8 mouse cellular contexts compared by ENCODE assay signal in the genomic region with DNA sequence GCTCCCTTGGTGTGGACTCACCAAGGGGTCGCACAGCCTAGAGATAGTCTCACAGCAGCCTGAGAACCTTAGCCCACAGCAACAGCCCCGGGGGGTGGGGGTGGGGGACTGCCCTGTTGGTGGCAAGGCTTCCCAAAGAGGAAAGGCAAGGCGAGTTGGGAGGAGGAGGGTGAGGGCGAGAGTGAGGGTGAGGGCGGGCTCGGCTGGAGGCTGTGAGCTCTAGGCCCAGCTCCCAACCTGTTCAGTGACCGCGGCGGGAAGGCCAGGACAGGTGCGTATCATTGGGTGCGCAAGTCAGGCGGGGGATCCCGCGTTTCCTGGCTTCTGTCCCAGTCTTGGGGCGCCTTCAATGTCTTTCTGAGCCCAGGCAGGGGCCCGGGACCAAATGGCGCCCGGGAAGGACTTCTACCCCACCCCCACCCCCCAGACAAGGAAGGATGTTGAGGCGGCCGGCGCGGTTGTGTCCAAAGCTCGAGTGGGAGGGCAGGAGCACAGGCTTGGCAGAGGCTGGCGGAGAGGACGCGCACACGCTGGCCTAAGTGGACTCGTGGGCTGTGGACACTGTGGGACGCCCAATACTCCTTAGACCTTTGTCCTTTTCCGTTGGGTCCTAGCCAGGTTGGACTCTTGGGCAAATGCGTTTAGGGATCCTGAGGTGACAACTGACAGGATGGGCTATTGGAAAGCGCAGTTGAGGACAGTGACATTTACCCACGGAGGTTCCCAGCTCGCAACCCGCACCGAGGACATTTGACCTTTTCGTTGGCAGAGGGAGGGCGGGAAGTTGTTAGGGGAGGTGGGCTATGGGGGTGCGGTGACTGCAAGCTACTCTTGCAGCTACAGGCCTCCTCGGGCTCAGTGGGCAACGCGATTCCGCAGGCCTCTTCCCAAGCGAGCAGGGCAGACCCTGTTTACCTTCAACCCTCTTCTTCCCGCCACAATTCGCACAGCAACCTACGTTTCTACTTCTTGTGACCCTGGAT. TPM values are rescaled to one million over a fixed set of nuclear protein-coding genes. Genes with fewer than 3 reads are reported as not detected.
DNase-seq lines count a peak whose midpoint lies in the region; ATAC-seq and TF ChIP-seq lines count a peak whose summit lies in the region.

No protein-coding gene starts in this region.

- 7% methylated on average over 47 of the region's 47 CpGs for WGBS in intestine, embryonic 15.5 days
- 4% methylated on average over 47 of the region's 47 CpGs for WGBS in liver, postnatal 0 days (ENCODE audit: insufficient replicate concordance)

- no peak for TF ChIP-seq CTCF in E14TG2a.4 (conservative IDR thresholded peaks at IDR 0.05; ENCODE audit: low read length)
- TF ChIP-seq CTCF in liver, postnatal 0 days (IDR thresholded peaks at IDR 0.05; ENCODE audit: low read depth) = no peak
- TF ChIP-seq CTCF in left cerebral cortex, adult 2 months (IDR thresholded peaks at IDR 0.05) = no peak

- intact Hi-C loops in left cerebral cortex, adult 2 months (cut with DNase I) = loop anchor here (10.0 kb wide), 1 partner anchor 367 kb away; no protein-coding TSS in a partner anchor

- H3K36me3 ChIP-seq in E14TG2a.4 (ENCODE audit: insufficient read depth, low read length) (no peaks in the 10 kb centered on the region), ES-E14 (ENCODE audit: control insufficient read depth, insufficient read depth, low read length, poor library complexity, severe bottlenecking) (no peaks in the 10 kb centered on the region)
- H3K36me3 ChIP-seq in intestine, embryonic 15.5 days = no peaks in the 10 kb centered on the region
- H3K36me3 ChIP-seq in liver, postnatal 0 days (replicated peaks; ENCODE audit: insufficient read depth, low read length) = no peaks in the 10 kb centered on the region

- in situ Hi-C loops in ES-E14 (cut with MboI; ENCODE audit: low sequenced_read_pairs in 2 of 2, unreplicated experiment in 2 of 2) = no loop called here

- no peak for DNase-seq in ES-E14 (ENCODE audit: low read depth, low spot score)
- no peak for DNase-seq in liver, postnatal 0 days
- DNase-seq in T-cell, adult 2 months (ENCODE audit: low spot score) = no peak
- no peak for DNase-seq in gastrocnemius, postnatal 10 days
- no peak for DNase-seq in left cerebral cortex, adult 2 months (ENCODE audit: extremely low spot score in 1 of 2, low spot score in 2 of 2)
- DNase-seq in layer of hippocampus, postnatal 36 days = no peak

- peaks cover 98% of the 10 kb centered on the region for H3K27me3 ChIP-seq in E14TG2a.4 (ENCODE audit: insufficient read depth, low read length)
- H3K27me3 ChIP-seq in intestine, embryonic 15.5 days (replicated peaks) = peaks cover 53% of the 10 kb centered on the region
- H3K27me3 ChIP-seq in liver, postnatal 0 days (ENCODE audit: insufficient read depth, low read length) = peaks cover 78% of the 10 kb centered on the region

- H3K4me2 ChIP-seq in intestine, embryonic 15.5 days (replicated peaks) = peak overlapping the region; percentile 98
- H3K4me2 ChIP-seq in liver, postnatal 0 days (ENCODE audit: low read depth, low read length) = peak overlapping the region; percentile 30; the same call in 1 of the 2 replicates

- H3K9me3 ChIP-seq in E14TG2a.4 (ENCODE audit: low read length) (no peaks in the 10 kb centered on the region), ES-E14 (ENCODE audit: control insufficient read depth, insufficient read depth, low read depth, low read length) (no peaks in the 10 kb centered on the region)
- H3K9me3 ChIP-seq in intestine, embryonic 15.5 days = no peaks in the 10 kb centered on the region
- H3K9me3 ChIP-seq in liver, postnatal 0 days (ENCODE audit: low read length) = no peaks in the 10 kb centered on the region

- no peak overlapping the region for H3K9ac ChIP-seq in ES-E14 (ENCODE audit: insufficient read depth, low read depth, low read length, poor library complexity, severe bottlenecking)
- no peak overlapping the region for H3K9ac ChIP-seq in intestine, embryonic 15.5 days
- H3K9ac ChIP-seq in liver, postnatal 0 days (replicated peaks) = no peak overlapping the region

- no peak for ATAC-seq in intestine, embryonic 15.5 days
- no peak for ATAC-seq in liver, postnatal 0 days

- no peak for TF ChIP-seq EP300 in liver, postnatal 0 days (IDR thresholded peaks at IDR 0.05; ENCODE audit: low read depth)

- H3K27ac ChIP-seq in ES-E14 (ENCODE audit: insufficient read depth, low read depth, low read length, poor library complexity, severe bottlenecking) = no peak overlapping the region
- H3K27ac ChIP-seq in intestine, embryonic 15.5 days = no peak overlapping the region
- no peak overlapping the region for H3K27ac ChIP-seq in liver, postnatal 0 days (ENCODE audit: low read depth)
- H3K27ac ChIP-seq in left cerebral cortex, adult 2 months = no peak overlapping the region

- peaks cover 47% of the 10 kb centered on the region for H3K4me1 ChIP-seq in E14TG2a.4 (replicated peaks; ENCODE audit: low read depth, low read length)
- H3K4me1 ChIP-seq in ES-E14 (ENCODE audit: control insufficient read depth in 2 of 2, insufficient read depth in 2 of 2, low read length in 2 of 2, poor library complexity in 1 of 2) = peaks cover 0 to 8% of the 10 kb centered on the region in 2 experiments; a peak in 1 of 4 replicates
- peaks cover 40% of the 10 kb centered on the region for H3K4me1 ChIP-seq in intestine, embryonic 15.5 days (replicated peaks)
- H3K4me1 ChIP-seq in liver, postnatal 0 days (ENCODE audit: insufficient read depth) = peaks cover 3% of the 10 kb centered on the region

- peak overlapping the region; percentile 60 for H3K4me3 ChIP-seq in E14TG2a.4 (replicated peaks; ENCODE audit: low read length)
- peak overlapping the region; percentile 29 to 39; a peak in 2 of 4 replicates for H3K4me3 ChIP-seq in ES-E14 (ENCODE audit: insufficient read depth in 1 of 2, low read depth in 1 of 2, low read length in 2 of 2, poor library complexity in 1 of 2, severe bottlenecking in 1 of 2)
- H3K4me3 ChIP-seq in intestine, embryonic 15.5 days (replicated peaks) = no peak overlapping the region
- H3K4me3 ChIP-seq in liver, postnatal 0 days (ENCODE audit: low read depth, low read length) = peak overlapping the region; percentile 2; the same call in 1 of the 2 replicates
- H3K4me3 ChIP-seq in left cerebral cortex, adult 2 months = no peak overlapping the region

TF ChIP-seq in ES-E14, 5 proteins besides CTCF, POLR2A, EP300 and RAD21:
- TF ChIP-seq HCFC1 (IDR thresholded peaks at IDR 0.05; ENCODE audit: borderline replicate concordance, insufficient read depth, low read length) = no peak
- TF ChIP-seq CHD2 (IDR thresholded peaks at IDR 0.05; ENCODE audit: low read depth, low read length) = no peak
- no peak for TF ChIP-seq ZC3H11A (IDR thresholded peaks at IDR 0.05; ENCODE audit: borderline replicate concordance, low read depth, low read length)
- TF ChIP-seq ZNF384 (IDR thresholded peaks at IDR 0.05; ENCODE audit: low read depth, low read length) = no peak
- TF ChIP-seq MAFK (IDR thresholded peaks at IDR 0.05; ENCODE audit: insufficient read depth, low read depth, low read length) = no peak

RNA-seq across cellular contexts. Expression of a gene that starts 1.2 kb away (rescaled TPM):
- 0.05 and 0.09 TPM in 2 replicates for total RNA-seq in ES-E14 (2012; rRNA removed)
- polyA plus RNA-seq in intestine, embryonic 15.5 days (2015; fragmentation: Nextera tagmentation; extraction: Ambion mirVana) = 4.8 and 5.3 TPM in 2 replicates
- polyA plus RNA-seq in liver, postnatal 0 days (2015; fragmentation: Nextera tagmentation; extraction: Ambion mirVana) = 0.05 and 0.11 TPM in 2 replicates
- total RNA-seq in gastrocnemius, postnatal 10 days (2021) = 10 to 100 TPM; 10.6 to 11.3 TPM
- total RNA-seq in left cerebral cortex, adult 2 months (2021) = 10 to 100 TPM; 25.1 to 27.0 TPM
- 10 to 100 TPM; 13.7 to 14.0 TPM for total RNA-seq in layer of hippocampus, postnatal 36 days (2021)

Comparison
In these comparisons a context has a peak if more than half of its experiments do, and no peak if none do; other contexts are left out.
1. H3K4me3 ChIP-seq: peak in E14TG2a.4 (single experiment), ES-E14 (2 of 2) and liver, postnatal 0 days (single experiment); none in intestine, embryonic 15.5 days (single experiment) and left cerebral cortex, adult 2 months (single experiment).
2. RNA of a gene that starts 1.2 kb away (total RNA-seq): 25.1 to 27.0 TPM in left cerebral cortex, adult 2 months, 13.7 to 14.0 TPM in layer of hippocampus, postnatal 36 days and 10.6 to 11.3 TPM in gastrocnemius, postnatal 10 days; 0.05 to 0.09 TPM in ES-E14; every median in the first group is over 10 times any median in the second.